Mouse (Mus musculus): ENCODE results near the gene Col26a1.
"Not testable (repeated sequence)": the region's sequence is repeated elsewhere in the genome, so short reads cannot be mapped to it uniquely, and the experiment has no call there.

Gene Col26a1

DNA sequence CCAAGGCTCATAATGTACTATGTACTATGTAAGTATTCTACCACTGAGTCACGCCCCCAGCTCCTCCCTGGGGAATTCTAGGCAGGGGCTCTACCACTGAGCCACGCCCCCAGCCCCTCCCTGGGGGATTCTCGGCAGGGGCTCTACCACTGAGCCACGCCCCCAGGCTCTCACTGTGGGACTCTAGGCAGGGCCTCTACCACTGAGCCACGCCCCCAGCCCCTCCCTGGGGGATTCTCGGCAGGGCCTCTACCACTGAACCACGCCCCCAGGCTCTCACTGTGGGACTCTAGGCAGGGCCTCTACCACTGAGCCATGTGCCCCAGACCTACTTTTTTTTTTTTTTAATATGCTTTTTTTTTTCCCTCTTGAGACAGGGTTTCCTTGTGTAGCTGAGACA, 129.8 kb downstream of the Col26a1 start:
- DNase-seq (ENCODE audit: low spot score in 2 of 2) = not testable (repeated sequence)

DNA sequence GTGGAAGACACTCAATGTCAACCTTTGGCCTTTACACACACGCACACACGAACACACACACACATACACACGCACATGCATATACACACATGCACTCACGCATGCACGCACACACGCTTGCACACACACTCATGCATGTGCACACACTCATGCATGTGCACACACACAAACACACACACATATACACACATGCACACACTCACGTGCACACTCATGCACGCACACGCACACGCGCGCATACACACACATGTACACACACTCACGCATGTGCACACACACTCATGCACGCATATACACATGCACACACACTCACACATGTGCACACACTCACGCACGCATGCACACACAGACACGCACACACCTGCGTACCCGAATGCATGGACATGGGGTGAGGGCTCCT, 130.9 kb downstream of the Col26a1 start:
- no peak for DNase-seq (ENCODE audit: low spot score in 2 of 2)

DNA sequence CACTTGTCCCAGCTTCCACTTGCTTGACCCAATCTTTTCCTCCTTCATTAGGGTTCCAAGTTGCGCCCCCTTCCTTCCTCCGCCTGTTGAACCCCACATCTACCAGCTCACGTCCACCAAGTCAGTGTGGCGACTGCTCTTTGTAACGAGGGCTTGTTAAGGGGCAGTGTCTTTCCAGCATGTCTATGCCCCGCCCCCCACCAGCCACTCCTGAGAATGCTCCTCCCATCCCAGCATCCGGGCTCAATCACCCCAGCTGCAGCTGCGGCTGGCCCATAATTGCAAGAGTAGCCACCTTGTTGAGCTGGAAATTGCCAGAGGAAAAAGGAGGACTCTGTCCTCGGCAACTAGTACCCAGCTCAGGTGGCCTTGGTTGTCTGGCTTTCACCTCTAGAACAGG, 136.4 kb downstream of the Col26a1 start:
- DNase-seq (ENCODE audit: low spot score in 2 of 2) = no peak

DNA sequence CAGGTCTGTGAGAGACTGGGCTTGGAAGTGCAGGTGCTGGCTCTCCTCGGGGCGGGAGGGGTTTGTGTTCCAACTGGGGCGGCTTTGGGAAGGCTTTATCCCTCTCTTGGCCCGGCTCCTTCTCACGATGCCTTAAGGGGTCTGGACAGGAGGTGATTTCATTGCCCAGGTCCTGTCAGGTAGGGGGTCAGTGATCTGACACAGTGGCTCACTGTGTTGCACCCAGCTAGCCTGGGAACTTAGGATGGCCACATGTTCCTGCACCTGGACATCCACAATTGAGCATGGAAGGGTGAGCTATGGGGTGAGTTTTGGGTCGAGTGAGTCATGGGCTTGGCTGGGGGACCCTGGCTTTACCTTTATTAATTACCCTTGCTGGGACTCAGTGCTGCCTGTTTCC, 144.1 kb downstream of the Col26a1 start:
- no peak for DNase-seq (ENCODE audit: low spot score in 2 of 2)

DNA sequence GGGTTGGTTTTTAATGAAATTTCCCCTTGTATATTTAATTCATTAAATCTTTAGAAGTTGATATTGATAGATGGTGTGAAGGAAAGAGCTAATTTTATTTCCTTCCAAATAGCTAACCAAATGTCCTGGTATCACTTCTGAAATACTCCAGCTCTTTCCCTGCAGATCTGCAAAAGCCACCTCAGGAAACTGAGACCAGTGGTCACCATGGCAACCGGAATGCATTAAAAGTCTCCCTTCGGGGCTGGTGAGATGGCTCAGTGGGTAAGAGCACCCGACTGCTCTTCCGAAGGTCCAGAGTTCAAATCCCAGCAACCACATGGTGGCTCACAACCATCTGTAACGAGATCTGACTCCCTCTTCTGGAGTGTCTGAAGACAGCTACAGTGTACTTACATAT, 156.7 kb downstream of the Col26a1 start:
- DNase-seq (ENCODE audit: low spot score in 2 of 2) = not testable (repeated sequence)

DNA sequence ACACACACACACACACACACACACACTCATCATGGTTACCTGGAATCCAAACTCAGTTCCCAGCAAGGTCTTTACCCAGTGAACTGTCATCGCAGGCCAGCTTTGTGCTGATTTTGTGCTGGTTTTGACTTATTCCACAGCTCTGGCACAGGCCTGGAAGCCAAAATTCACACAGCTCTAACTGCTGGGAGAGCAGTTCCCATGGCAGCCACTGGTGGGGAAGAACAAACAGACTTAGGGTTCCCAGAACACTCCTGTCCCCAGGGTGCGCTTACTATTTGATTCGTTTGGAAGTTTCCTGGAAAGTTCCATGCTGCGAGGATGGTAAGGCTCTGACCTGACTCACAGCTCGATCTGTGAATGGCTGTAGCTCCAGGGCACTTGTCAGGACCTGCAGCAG, 161.4 kb downstream of the Col26a1 start:
- no peak for DNase-seq (ENCODE audit: low spot score in 2 of 2)

DNA sequence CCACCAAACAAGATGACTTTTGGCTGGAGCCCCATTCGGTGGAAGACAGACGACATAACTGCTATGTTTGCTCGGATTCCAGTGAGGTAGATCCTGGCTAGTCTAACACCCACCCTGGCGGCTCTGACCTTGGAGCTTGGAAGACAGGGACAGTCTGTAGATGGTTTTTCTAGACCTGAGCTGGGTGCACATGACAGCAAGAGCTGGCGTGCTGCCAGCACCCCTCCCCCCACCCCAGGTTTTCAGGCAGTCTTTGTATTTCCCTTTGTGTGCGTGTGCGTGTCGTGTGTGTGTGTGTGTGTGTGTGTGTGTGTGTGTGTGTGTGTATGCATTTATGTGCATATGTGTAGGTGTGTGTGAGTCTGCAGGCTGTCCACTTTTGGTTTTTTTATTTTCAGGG, 164.4 kb downstream of the Col26a1 start:
- no peak for DNase-seq (ENCODE audit: low spot score in 2 of 2)

DNA sequence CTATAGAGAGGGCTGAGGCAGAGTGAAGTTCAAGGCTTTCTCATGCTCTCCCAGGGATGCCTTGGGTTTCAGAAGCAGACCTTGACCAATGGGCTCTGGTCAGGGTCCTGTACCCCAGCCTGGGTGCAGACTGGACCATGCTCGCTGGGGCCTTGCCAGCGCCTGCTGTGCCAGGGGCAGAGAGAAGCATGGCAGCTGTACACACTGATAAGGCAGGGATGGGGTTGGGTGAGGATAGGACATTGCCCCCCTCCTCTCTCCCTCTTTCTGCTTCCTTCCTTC, 165.5 kb downstream of the Col26a1 start:
- DNase-seq (ENCODE audit: low spot score in 2 of 2) = no peak

DNA sequence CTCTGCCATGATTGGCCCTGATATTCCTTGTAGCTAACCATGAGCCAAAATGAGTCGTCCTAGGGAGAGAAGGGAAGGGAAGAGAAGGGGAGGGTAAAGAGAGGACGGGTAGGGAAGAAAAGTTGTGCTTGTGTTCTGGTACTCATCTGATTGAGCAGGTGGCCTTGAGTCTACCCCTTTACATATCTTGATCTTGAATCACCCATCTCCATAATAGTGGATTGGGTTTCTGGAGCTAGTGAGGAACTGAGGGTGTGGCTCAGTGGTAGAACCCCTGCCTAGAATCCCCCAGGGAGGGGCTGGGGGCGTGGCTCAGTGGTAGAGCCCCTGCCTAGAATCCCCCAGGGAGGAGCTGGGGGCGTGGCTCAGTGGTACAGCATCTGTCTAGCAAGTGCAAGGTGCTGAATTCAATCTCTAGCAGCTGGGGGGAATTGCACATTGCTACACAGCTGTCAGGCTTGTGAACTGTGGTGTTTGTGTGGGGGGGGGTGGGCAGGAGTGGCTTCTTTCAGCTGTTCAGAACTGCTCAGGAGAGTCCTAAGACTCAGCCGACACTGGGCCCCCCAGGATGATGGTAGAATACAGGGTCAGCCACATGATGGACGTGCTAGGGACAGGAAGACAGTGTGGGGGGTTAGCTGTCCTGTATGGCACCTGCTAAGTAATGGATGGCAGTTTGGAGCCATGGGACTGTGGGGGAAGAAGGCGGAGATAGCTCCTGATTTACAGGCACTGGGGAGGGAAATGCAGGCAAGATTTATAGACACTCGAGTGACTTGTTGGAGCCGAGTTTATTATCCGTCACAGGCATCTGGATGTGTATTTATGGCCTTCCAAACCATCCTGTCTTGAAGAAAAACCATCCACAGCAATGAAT, 166.1 kb downstream of the Col26a1 start:
- no peak for DNase-seq (ENCODE audit: low spot score in 2 of 2)

DNA sequence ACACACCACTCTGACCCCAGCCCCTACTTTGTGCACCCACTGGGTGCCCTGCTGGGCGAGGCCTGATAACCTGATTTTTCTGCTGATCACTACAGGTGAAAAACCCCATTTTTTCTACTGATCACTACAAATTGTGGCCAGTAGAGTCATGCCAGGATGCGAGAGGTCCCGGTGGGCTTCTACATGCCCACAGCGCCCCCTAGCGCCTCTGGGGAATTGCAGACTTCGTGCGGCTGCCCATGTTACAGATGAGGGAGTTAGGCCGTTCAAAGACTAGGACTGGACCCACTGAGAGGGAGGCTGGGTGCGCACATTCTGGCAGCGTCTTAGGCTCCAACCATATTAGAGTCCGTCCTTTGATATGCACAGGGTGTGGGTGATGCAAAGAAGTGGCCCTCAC, 168.1 kb downstream of the Col26a1 start:
- peak in 1 of 2 experiments; percentile 30 for DNase-seq (ENCODE audit: low spot score in 2 of 2)

DNA sequence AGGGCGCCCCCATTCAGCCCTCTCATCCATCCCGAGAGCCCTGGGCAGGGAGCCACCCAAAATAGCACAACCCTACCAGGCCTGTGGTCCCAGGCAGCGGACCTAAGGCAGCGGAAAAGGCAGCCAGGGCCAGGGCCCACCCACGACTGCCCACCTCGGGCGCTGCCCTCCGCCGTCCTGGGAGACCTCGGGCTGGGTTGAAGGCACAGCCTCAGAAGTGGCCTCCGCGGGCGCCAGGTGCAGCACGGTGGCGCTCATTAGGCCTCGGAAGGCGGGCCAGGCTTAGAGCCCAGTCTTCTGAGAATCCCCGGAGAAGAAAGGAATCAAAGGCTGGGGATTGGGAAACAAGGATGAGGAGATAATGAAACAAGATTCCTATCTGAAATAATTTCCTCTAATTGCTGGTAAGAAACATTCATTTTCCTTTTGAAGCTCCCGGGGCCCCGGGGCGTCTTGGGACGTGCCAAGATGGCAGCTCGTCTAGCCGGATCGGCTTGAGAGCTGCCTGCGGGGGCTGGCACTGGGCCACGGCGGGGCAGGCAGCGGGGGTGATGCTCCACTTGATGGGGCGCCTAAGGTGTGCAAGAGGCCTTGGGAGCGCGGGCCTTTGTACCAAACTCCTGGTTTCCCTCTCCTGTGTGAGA, 168.7 kb downstream of the Col26a1 start:
- DNase-seq (ENCODE audit: low spot score in 2 of 2) = no peak

DNA sequence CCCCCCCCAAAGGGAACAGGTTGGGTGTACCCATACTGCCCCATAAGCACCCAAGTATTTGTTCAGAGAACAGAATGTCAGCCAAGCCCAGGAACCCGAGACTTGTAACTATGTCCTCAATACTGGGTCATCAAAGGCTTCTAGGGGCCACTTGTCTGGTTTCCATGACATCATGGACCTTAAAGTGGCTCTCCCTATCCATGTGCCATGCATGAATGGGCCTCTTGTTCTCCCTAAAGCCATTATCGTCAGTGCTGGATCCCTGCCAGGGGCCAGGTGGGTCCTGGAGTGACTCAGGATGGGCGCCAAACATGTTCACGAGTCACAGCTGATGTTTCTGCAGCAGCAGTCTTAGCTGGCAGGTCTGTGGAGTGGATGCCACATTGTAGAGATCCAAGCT, 172.3 kb downstream of the Col26a1 start:
- DNase-seq (ENCODE audit: low spot score in 2 of 2) = no peak

DNA sequence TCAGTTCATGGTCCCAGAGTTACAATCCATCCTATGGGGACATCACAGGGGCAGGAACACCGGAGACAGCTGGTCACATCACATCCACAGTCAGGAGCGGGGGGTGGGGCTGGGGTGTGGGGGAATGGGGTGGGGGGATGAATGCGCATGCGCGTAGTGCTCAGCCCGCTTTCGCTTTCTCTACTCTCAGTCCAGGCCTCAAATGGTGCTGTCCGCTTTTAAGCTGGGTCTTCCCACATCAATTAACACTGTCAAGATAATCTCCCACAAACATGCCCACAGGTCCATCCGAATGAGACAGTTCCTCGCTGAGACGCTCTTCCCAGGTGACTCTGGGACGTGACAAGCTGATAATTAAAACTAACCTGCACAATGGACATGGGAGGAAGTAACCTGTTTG, 174.9 kb downstream of the Col26a1 start:
- DNase-seq (ENCODE audit: low spot score in 2 of 2) = no peak

DNA sequence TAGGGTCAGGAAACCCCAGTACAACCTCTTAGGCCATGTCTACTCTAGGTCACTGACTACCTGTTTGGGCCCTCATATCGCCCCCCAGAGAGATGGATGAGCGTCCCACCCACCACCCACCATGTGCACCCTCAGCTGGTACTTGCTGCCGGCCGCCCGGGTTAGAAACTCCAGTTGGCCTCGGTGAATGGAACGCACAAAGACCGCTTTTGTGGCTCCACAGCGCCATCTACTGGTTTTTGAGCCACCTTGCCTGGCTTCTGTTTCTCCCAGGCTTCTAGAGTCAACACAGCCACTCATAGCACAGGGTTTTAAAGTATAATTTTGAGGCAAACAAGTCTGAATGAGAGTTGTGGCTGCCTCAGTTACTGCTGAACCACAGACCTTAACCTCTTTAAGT, 176.2 kb downstream of the Col26a1 start:
- peak; percentile 32 to 67 for DNase-seq (ENCODE audit: low spot score in 2 of 2)

DNA sequence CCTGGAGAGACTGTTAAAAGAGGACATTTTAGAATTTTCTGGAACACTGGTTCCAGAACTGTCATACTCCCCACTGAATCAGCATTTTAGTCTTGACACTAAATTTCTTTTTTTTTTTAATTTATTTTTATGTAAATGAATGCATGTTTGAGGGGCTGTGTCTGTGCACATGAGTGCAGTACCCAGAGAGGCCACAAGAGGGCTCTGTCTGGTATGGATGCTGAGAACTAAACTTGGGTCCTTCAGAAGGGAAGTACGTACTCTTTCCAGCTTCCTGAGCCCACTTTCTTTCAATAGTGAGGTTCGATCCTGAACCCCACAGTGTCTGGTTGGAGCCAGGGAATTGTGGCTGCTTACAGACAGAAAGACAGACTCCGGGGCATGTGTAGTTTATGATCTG, 177.5 kb downstream of the Col26a1 start:
- no peak for DNase-seq (ENCODE audit: low spot score in 2 of 2)

DNA sequence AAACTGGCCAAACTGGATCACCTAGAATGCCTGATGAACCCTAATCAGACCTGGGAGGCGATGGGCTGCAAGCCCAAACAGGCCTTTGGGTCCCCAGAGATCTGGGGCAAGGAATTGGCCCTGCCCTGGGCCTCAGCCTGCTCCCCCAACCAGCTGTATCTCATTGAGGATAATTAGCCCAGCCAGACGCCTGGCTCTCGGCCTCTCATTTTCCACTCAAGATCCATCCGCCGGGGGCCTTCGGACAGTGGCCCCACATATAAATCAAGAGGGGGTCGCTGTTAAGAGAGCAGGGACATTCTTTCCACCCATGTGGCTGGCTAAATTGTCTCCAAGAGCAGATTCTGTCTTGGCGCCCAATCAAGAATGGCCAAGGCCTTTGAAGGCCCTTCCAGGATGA, 178.9 kb downstream of the Col26a1 start:
- no peak for DNase-seq (ENCODE audit: low spot score in 2 of 2)

DNA sequence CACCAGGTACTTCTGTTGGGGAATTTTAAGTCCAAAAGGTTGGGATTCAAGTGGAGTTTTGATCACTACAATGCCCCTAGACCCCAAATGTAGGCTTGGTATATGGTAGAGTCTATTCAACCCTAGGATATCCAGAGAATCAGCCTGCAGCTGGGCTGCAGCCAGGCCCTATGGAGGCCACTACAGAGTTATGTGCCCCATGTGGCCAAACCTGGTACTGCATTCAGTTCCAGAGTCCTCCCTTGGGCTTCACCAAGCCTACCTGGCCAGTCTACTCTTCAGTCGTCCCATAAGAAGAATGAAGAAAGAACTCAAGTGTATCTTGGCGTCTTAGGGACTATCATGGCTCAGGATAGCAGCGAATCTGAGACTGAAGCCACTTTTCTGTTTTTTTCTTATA, 179.3 kb downstream of the Col26a1 start:
- peak in 1 of 2 experiments; percentile 44 for DNase-seq (ENCODE audit: low spot score in 2 of 2)

DNA sequence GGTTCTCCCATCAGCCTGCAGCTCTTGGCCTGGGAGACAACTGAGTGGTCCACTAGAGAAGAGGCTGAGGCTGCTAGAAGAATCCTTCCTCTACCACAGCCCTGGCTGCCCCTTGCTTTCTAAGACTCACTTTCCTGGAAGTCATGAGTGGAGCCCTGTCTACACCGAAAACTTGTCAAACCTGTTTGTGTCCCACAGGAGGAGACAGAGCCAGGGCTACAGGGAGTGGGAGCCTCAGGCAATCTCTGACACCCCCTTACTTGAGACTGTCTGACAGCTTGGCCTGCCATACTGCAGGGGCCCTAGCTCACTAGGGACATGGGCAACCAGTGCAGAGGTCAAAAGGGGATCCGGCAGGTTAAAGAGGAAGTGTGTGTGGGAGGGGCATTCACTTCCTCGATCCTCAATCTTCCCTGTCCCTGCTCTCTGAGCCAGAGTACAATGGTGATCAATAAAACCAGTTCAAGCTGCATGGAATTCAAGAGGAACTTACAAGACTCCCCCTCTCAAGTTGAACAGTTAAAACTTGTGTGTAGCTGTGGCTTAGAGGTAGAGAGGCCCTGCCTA, 180.8 kb downstream of the Col26a1 start:
- DNase-seq (ENCODE audit: low spot score in 2 of 2) = no peak

DNA sequence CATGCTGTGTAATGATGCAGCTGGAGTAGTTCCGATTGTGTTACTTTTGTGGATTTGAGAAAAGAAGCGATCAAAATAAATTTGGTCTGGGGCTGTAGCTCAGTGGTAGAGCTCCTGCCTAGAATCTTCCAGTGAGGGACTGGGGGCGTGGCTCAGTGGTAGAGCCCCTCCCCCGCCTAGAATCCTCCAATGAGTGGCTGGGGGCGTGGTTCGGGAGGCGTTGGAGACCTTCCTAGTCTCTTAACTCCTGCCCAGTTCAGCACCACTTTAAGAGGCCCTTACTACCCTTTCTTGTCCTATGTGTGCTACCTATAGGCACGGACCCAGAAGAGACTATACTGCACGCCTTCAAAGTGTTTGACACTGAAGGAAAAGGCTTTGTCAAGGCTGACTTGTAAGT, 185.4 kb downstream of the Col26a1 start:
- no peak for DNase-seq (ENCODE audit: low spot score in 2 of 2)

DNA sequence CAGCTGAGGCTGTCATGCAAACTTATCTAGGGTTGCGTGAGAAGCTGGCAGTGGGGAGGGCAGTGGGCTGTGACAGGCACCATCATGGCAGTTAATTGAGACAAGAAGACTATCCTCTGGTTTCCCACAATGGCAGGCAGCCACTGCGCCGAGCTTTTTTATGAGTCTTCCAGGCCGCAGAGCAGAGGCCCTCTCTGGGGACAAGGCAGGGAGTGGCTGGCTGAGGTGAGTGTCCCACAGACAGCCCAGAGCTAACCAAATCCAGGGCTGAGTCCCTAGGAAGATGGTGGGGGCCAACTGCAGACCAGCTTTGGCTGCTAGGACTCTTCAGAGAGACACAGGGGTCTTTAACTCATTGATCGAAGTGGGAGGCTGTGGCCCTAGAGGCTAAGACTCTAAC, 186.5 kb downstream of the Col26a1 start:
- DNase-seq (ENCODE audit: low spot score in 2 of 2) = no peak

DNA sequence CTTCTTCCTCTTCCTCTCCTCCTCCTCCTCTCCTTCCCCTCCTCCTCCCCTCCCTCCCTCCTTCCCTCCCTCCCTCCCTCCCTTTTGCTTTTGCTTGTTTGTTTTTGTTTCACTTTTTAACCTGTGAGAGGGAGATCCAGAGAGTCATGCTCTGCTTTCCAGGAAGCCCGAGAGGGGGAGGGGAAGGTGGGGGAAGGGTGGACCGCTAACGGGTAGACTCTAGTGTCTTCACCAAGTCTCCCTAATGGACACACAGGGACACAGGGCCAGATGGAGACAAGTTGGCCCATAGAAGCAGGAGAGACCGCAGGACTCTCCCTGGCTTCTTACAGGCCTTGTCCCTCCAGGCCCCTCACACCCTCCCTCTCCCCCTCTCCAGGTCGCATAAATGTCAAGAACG, 188.0 kb downstream of the Col26a1 start:
- no peak for DNase-seq (ENCODE audit: low spot score in 2 of 2)

DNA sequence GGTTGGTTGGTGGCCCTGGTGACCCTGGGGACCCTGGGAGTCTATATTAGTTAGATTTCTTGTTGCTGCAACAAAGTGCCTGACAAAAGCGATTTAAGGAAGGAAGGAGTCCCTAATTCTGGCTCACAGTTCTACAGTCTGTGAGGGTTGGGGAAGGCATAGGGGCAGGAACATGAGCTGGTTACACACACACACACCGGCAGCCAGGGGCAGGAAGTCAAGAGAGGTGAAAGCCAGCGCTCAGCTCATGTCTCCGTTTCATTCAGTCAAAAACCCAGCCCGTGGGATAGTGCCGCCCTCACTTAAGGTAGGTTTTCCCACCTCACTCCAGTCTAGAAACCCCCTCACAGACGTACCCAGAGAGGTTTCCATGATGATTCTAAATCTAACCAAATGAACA, 189.6 kb downstream of the Col26a1 start:
- DNase-seq (ENCODE audit: low spot score in 2 of 2) = no peak

DNA sequence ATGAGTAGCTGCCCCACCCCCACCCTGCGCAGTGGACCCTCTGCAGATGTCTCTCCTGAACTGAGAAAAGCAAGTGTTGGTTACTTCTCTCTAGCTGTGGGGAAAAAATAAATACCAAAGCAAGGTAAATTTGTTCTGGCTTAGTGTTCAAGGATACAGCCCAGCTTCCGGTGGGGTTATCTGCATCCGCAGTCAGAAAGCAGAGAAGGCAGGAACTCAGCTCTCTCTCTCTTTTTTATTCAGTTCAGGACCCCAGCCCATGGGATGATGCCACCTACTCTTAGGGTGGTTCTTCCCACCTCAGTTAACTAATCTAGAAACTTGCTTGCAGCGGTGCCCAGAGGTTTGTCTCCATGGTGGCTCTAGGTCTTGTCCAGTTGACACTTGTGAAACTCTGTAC, 190.2 kb downstream of the Col26a1 start, which contains the start of gene Myl10:
Gene Myl10, plus strand, starts transcription at position 363 of the 400 bp plus-strand sequence.
- DNase-seq (ENCODE audit: low spot score in 2 of 2) = no peak
